Mouse (Mus musculus) thymus, adult 2 months (tissue): ENCODE measurements around the gene Qrfpr. TPM values are rescaled to one million over a fixed set of nuclear protein-coding genes. Genes with fewer than 3 reads are reported as not detected.

Source experiments
- DNase-seq: peaks from one replicate; pipeline ENCODE4 v3.0.0; 2021
- H3K27ac ChIP-seq: fragments of 200-500 bp; 2 replicates; pipeline ENCODE4 v1.5.1; 2012; ENCODE audit warnings: low read length, control low read depth; ENCODE audit not compliant: control insufficient read depth, insufficient read depth
- H3K27me3 ChIP-seq: fragments of 200-500 bp; 2 replicates; pipeline ENCODE4 v1.6.1; 2012; ENCODE audit warnings: mild to moderate bottlenecking, low read length, moderate library complexity, mixed read lengths; ENCODE audit not compliant: control insufficient read depth, insufficient read depth
- H3K36me3 ChIP-seq: fragments of 200-500 bp; 2 replicates; pipeline ENCODE4 v1.6.1; 2012; ENCODE audit warnings: mild to moderate bottlenecking, low read length, moderate library complexity; ENCODE audit not compliant: control insufficient read depth, insufficient read depth
- H3K4me1 ChIP-seq: fragments of 200-500 bp; replicated peaks from 2 replicates; pipeline ENCODE4 v1.6.1; 2012; ENCODE audit warnings: low read length; ENCODE audit not compliant: control insufficient read depth, insufficient read depth
- H3K4me3 ChIP-seq: fragments of 200-500 bp; 2 replicates; pipeline ENCODE4 v1.5.1; 2012; ENCODE audit warnings: mild to moderate bottlenecking, low read length, control low read depth, moderate library complexity; ENCODE audit not compliant: control insufficient read depth, insufficient read depth
- CTCF ChIP-seq: fragments of 200-500 bp; IDR thresholded peaks from 2 replicates; pipeline ENCODE4 v1.5.1; 2012; ENCODE audit warnings: mild to moderate bottlenecking, control low read depth, low read length, moderate library complexity, borderline replicate concordance; ENCODE audit not compliant: control insufficient read depth, poor library complexity, insufficient read depth; ENCODE audit errors: extremely low read depth
- POLR2A ChIP-seq: fragments of 200-500 bp; IDR thresholded peaks from 2 replicates; pipeline ENCODE4 v1.6.1; 2012; ENCODE audit warnings: mild to moderate bottlenecking, low read length, control low read depth, moderate library complexity; ENCODE audit not compliant: control insufficient read depth, poor library complexity, insufficient read depth; ENCODE audit errors: extremely low read depth
- WGBS: fragments of 180-500 bp; shearing (Covaris S2); methylation state at CpG from one replicate; pipeline ENCODE4 v1.1.7; 2018; 5-methylcytosine and 5-hydroxymethylcytosine counted together
- polyA plus RNA-seq: library from polyadenylated mRNA; depleted of rRNA; stranded (reverse); fragments of >200 nt; gene quantifications from 2 replicates; pipeline ENCODE4 v1.2.3, GENCODE M21; 2012

Qrfpr gene
- polyA plus RNA-seq, 1 experiment, result 1.2 TPM

DNA sequence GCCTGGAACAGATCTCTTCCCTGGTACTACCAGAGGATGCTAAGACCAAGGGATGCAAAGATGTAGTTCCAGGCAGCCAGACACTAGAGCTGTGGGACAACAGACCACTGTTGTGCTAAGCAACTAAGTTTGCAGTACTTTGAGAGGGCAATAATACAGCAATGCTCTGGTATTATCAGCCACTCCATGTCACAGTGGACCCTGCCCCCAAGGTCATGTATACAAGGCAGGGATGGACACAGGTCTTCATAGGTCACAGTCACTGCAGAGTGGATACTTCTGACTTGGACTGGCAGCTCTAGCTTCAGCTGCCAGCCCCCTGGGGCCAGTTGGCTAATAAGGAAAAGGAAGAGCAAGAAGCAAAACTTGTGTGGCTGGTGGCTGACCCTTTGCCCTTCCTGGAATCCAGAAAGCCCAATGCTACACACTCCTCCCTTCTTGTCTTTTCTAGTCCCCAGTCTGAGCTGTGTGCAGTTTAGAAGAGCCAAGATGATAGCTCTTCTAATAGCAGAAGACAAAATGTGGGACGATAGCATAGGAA is 51.4 kb downstream of the Qrfpr start:
- no peak for DNase-seq
- Histone ChIP-seq H3K27me3 (no peaks in the 10 kb centered on the region), H3K4me1 (no peaks in the 10 kb centered on the region), H3K27ac (no peak overlapping the region), H3K4me3 (no peak overlapping the region), H3K36me3 (peaks cover 4% of the 10 kb centered on the region)
- TF ChIP-seq CTCF (no peak), POLR2A (no peak)
- 92% methylated on average over 1 of the region's 1 CpGs for WGBS

DNA sequence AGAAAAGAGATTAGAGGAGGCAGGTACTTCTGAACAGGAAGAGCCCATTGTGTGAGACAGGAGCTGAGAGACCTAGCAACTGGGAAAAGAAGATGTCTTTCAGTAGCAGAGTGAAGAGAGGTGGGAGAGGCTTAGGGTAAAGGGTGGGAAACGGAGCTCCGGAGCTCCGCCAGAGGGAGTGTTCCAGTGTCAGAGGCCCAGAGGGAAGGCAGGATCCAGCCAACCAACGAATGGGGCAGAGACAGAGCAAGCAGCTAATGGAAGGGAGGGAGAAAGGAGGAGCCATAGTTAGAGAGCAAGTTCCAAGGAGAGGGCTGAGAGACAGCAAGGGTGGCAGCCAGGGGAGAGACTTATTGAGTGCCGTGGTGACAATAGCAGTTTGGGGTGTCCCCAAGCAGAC is 66.8 kb downstream of the Qrfpr start:
- H3K4me1 ChIP-seq, result peaks cover 8% of the 10 kb centered on the region
- H3K27ac ChIP-seq, result no peak overlapping the region
- no peak overlapping the region for H3K4me3 ChIP-seq
- H3K27me3 ChIP-seq, result no peaks in the 10 kb centered on the region
- no peak for DNase-seq
- no peaks in the 10 kb centered on the region for H3K36me3 ChIP-seq
- WGBS, result 85% methylated on average over 5 of the region's 5 CpGs
- TF ChIP-seq CTCF (no peak), POLR2A (no peak)

DNA sequence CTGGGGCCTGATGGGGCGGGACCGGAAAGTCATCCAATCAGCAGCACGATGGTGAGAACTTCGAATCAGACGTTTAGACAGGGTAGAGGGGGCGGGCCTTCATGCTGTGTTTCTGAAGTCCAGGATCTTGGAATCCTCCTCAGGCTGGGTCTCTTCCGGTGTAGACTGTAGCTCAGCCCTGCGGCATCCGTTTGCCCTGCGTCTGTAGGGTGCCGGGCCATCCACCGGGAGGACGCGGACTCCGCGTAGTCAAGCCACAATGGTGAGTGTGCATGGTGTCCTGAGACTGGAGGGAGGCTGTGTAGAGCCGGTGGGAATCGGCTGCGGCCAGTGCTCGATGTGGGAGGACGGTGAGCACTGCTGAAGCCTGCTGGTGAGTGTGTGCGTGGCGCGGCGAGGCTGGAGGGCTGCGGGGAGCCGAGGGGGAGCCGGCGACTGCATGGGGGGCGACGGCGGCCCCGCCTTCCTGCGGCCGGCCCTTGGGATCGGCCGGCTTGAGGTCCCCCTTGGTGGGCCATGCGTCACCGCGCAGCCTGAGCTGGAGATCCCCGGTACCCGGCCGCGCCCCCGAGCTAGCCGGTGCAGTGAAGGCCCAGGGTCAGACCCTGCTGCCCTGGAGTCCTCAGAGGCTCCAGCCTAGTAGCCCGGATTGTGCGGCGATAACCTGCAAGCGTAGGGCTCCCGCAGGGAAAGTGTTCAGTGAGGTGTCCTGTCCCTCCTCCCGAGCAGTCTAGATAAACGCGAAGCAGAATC is 71.0 kb downstream of the Qrfpr start, which contains the start of gene D3Ertd254e:
Gene D3Ertd254e, plus strand, starts transcription at position 84 of the 753 bp plus-strand sequence.
- 1% methylated on average over 54 of the region's 54 CpGs for WGBS
- TF ChIP-seq CTCF, result no peak; the same call in 1 of the 2 replicates
- TF ChIP-seq POLR2A, result peak; percentile 31; the same call in 1 of the 2 replicates
- H3K27me3 ChIP-seq, result no peaks in the 10 kb centered on the region
- peak within 1 kb of the TSS; percentile 92 for H3K4me3 ChIP-seq
- H3K4me1 ChIP-seq, result peaks cover 8% of the 10 kb centered on the region
- DNase-seq, result peak; percentile 83
- H3K27ac ChIP-seq, result no peak within 1 kb of the TSS
- no peaks in the 10 kb centered on the region for H3K36me3 ChIP-seq

DNA sequence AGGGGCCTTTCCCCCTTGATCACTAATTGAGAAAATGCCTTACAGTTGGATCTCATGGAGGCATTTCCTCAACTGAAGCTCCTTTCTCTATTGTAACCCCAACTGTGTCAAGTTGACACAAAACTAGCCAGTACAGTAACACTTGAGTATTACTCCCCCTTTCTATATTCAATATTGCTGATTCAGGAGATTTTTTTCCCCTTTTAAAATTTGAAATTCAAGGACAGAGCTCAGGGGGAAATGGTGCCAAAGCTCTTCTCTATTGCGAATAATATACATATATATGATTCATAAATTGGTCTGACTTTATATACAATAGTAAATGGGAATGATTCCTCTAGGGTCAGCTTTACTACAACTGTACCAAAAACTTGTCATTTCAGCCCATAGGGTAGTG is 71.6 kb downstream of the Qrfpr start:
- H3K4me3 ChIP-seq, result peak overlapping the region; percentile 92
- no peak for DNase-seq
- WGBS, result 11% methylated on average over 1 of the region's 1 CpGs
- no peak overlapping the region for H3K27ac ChIP-seq
- no peaks in the 10 kb centered on the region for H3K36me3 ChIP-seq
- peaks cover 8% of the 10 kb centered on the region for H3K4me1 ChIP-seq
- TF ChIP-seq POLR2A, result no peak
- no peaks in the 10 kb centered on the region for H3K27me3 ChIP-seq

DNA sequence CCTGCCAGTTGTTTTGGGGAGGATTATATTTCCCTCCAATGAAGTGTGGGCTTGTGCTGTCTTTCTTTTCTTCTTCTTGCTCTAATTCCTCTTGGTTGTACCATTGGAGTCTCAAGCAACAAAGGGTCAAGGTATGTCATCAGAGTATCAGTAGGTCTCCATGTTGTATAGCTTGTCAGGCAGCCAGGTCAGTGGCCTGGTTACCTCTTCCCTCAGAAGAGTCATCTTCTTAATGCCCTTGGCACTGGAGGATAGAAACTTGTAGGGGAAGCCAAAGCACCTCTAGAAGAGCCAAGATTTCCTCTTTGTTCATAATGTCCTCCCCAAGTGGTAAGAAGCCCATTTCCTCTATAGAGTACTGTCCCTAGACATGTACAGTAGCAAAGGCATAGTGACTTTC is 83.1 kb downstream of the Qrfpr start:
- no peaks in the 10 kb centered on the region for H3K4me1 ChIP-seq
- DNase-seq, result no peak
- TF ChIP-seq CTCF (no peak), POLR2A (no peak)
- no peak overlapping the region for H3K4me3 ChIP-seq
- no peaks in the 10 kb centered on the region for H3K27me3 ChIP-seq
- no peak overlapping the region for H3K27ac ChIP-seq
- H3K36me3 ChIP-seq, result no peaks in the 10 kb centered on the region

DNA sequence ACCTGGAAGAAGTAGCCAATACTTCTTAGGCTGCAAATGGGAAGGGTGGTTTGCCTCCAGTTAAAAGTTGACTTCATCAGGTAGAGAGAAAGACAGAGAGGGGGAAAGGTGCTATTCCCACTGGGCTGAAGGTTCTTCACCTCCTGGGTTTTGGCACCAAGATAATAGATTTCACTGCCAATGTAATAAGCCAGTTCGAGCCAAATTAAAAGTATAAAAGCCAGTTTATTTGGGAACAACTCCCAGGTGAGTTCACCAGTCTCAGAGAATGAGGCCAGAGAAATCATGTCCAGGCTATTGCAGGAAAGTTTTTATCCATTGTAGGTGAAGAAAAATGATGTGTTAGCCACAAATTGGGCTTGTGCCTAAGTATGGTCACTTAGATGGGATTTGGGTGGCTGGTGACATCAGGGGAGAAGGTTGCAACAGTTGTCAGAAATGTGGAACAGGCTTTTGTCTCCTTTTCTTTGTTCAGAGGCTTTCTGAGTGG is 83.9 kb downstream of the Qrfpr start:
- DNase-seq, result no peak
- H3K4me3 ChIP-seq, result no peak overlapping the region
- H3K27ac ChIP-seq, result no peak overlapping the region
- TF ChIP-seq POLR2A (no peak), CTCF (no peak)
- no peaks in the 10 kb centered on the region for H3K36me3 ChIP-seq
- no peaks in the 10 kb centered on the region for H3K27me3 ChIP-seq
- 87% methylated on average over 1 of the region's 1 CpGs for WGBS
- no peaks in the 10 kb centered on the region for H3K4me1 ChIP-seq
